Mouse (Mus musculus): ENCODE results near the gene Cacna1e.

Gene Cacna1e

GRCm38 (mm10) chr1:154498821-154499220, 385.5 kb downstream of the Cacna1e start:
- DNase-seq, result no peak

GRCm38 (mm10) chr1:154491071-154491470, 393.2 kb downstream of the Cacna1e start:
- DNase-seq, result no peak

- DNase-seq, result no peak
Measured at GRCm38 (mm10) chr1:154476671-154477070, 407.6 kb downstream of the Cacna1e start.

- no peak for DNase-seq
Measured at GRCm38 (mm10) chr1:154475706-154476105, 408.6 kb downstream of the Cacna1e start.

- no peak for DNase-seq
Measured at GRCm38 (mm10) chr1:154474156-154474555, 410.1 kb downstream of the Cacna1e start.

- DNase-seq, result no peak
Measured at GRCm38 (mm10) chr1:154467265-154467664, 417.0 kb downstream of the Cacna1e start.

GRCm38 (mm10) chr1:154461521-154461920, 422.8 kb downstream of the Cacna1e start:
- peak; percentile 24 for DNase-seq

GRCm38 (mm10) chr1:154460067-154460466, 424.2 kb downstream of the Cacna1e start:
- DNase-seq, result no peak

GRCm38 (mm10) chr1:154458601-154459000, 425.7 kb downstream of the Cacna1e start:
- no peak for DNase-seq

- DNase-seq, result no peak
Measured at GRCm38 (mm10) chr1:154450799-154451198, 433.5 kb downstream of the Cacna1e start.

- no peak for DNase-seq
Measured at GRCm38 (mm10) chr1:154446456-154446855, 437.8 kb downstream of the Cacna1e start.

GRCm38 (mm10) chr1:154433520-154433919, 450.8 kb downstream of the Cacna1e start:
- DNase-seq, result no peak

- DNase-seq, result no peak
Measured at GRCm38 (mm10) chr1:154433112-154433511, 451.2 kb downstream of the Cacna1e start.

- DNase-seq, result no peak
Measured at GRCm38 (mm10) chr1:154428276-154428675, 456.0 kb downstream of the Cacna1e start.

GRCm38 (mm10) chr1:154418278-154418677, 466.0 kb downstream of the Cacna1e start:
- peak; percentile 55 for DNase-seq

- no peak for DNase-seq
Measured at GRCm38 (mm10) chr1:154416384-154417155, 467.7 kb downstream of the Cacna1e start.

- no peak for DNase-seq
Measured at GRCm38 (mm10) chr1:154415826-154416225, 468.5 kb downstream of the Cacna1e start.

- no peak for DNase-seq
Measured at GRCm38 (mm10) chr1:154413138-154413537, 471.2 kb downstream of the Cacna1e start.

GRCm38 (mm10) chr1:154409051-154409450, 475.2 kb downstream of the Cacna1e start:
- no peak for DNase-seq

GRCm38 (mm10) chr1:154391979-154392378, 492.3 kb downstream of the Cacna1e start:
- no peak for DNase-seq

Measured in cerebellum, adult 11 months (tissue).